Mouse (Mus musculus) heart, postnatal 0 days (tissue): Measurements from ENCODE around the gene Gabrq. TPM values are rescaled to one million over a fixed set of nuclear protein-coding genes. Genes with fewer than 3 reads are reported as not detected.
A peak's percentile ranks its signal among the peaks of the same experiment; 100 is the strongest.

ENCODE experiments used
- ATAC-seq: fragments of 200-750 bp; cut with Nextera tagmentation; 2 replicates; pipeline ENCODE4 v1.8.0; 2017; ENCODE audit warnings: low read depth, moderate number of reproducible peaks, moderate library complexity; ENCODE audit not compliant: insufficient read depth
- DNase-seq: peaks from one replicate; pipeline ENCODE4 v3.0.0-alpha.2; 2016; ENCODE audit warnings: low spot score
- H3K27ac ChIP-seq: fragments of 300-500 bp; sonication (generic); 2 replicates; pipeline ENCODE4 v1.5.1; 2014; ENCODE audit warnings: low read depth, mild to moderate bottlenecking
- H3K27me3 ChIP-seq: fragments of 300-500 bp; sonication (generic); 2 replicates; pipeline ENCODE4 v1.6.1; 2014; ENCODE audit warnings: low read length, mixed read lengths; ENCODE audit not compliant: control insufficient read depth, insufficient read depth
- H3K36me3 ChIP-seq: fragments of 300-500 bp; sonication (generic); replicated peaks from 2 replicates; pipeline ENCODE4 v1.6.1; 2014; ENCODE audit warnings: low read length, mixed read lengths; ENCODE audit not compliant: control insufficient read depth, insufficient read depth
- H3K4me1 ChIP-seq: fragments of 300-500 bp; sonication (generic); 2 replicates; pipeline ENCODE4 v1.6.1; 2014; ENCODE audit warnings: antibody characterized with exemption; ENCODE audit not compliant: control insufficient read depth, insufficient read depth
- H3K4me2 ChIP-seq: fragments of 300-500 bp; sonication (generic); 2 replicates; pipeline ENCODE4 v1.6.1; 2014; ENCODE audit warnings: low read depth, mild to moderate bottlenecking, low read length, moderate library complexity
- H3K4me3 ChIP-seq: fragments of 300-500 bp; sonication (generic); 2 replicates; pipeline ENCODE4 v1.5.1; 2014; ENCODE audit warnings: low read depth, low read length
- H3K9ac ChIP-seq: fragments of 300-500 bp; sonication (generic); replicated peaks from 2 replicates; pipeline ENCODE4 v1.6.1; 2014; ENCODE audit warnings: low read depth, low read length, mixed read lengths
- H3K9me3 ChIP-seq: fragments of 300-500 bp; sonication (generic); replicated peaks from 2 replicates; pipeline ENCODE4 v1.6.1; 2016; ENCODE audit warnings: low read length; ENCODE audit not compliant: control insufficient read depth
- CTCF ChIP-seq: IDR thresholded peaks from 2 replicates; pipeline ENCODE4 v1.5.1; 2016; ENCODE audit warnings: antibody characterized with exemption, control low read depth, low read depth
- EP300 ChIP-seq: IDR thresholded peaks from 2 replicates; pipeline ENCODE4 v1.6.1; 2016; ENCODE audit warnings: antibody characterized with exemption, low read depth
- WGBS: fragments of 180-500 bp; shearing (Covaris S2); extraction: QIAGEN DNeasy Blood & Tissue Kit; methylation state at CpG from one replicate; pipeline ENCODE4 v1.1.7; 2014; 5-methylcytosine and 5-hydroxymethylcytosine counted together
- polyA plus RNA-seq: library from polyadenylated mRNA; unstranded; fragments of >200 nt; fragmentation: Nextera tagmentation; extraction: Ambion mirVana; gene quantifications from 2 replicates; pipeline ENCODE4 v1.2.1, GENCODE M21; 2015
- total RNA-seq: library from RNA; depleted of rRNA; stranded (reverse); fragments of >200 nt; gene quantifications from 2 replicates; pipeline ENCODE4 v1.2.3, GENCODE M21; 2014; ENCODE audit warnings: low replicate concordance; rRNA removed

Gabrq gene
- total RNA-seq (0.46 TPM in 1 of 2 replicates, not detected in the other), polyA plus RNA-seq (0.05 TPM in 1 of 2 replicates, not detected in the other)

GRCm38 (mm10) chrX:72824776-72825588, at the start of gene Gabrq:
TSS of gene Gabrq (plus strand) at chrX:72825178.
- Histone ChIP-seq H3K36me3 (no peaks in the 10 kb centered on the region), H3K27me3 (peaks cover 21% of the 10 kb centered on the region), H3K4me2 (peak within 1 kb of the TSS; percentile 55), H3K9me3 (no peaks in the 10 kb centered on the region), H3K27ac (no peak within 1 kb of the TSS), H3K9ac (no peak within 1 kb of the TSS), H3K4me3 (peak within 1 kb of the TSS; percentile 25), H3K4me1 (no peaks in the 10 kb centered on the region)
- DNase-seq: no peak
- no peak for TF ChIP-seq CTCF
- ATAC-seq: peak; percentile 36; the same call in 1 of the 2 replicates
- whole genome bisulfite sequencing: 28% methylated on average over 33 of the region's 43 CpGs

- ATAC-seq: no peak; the same call in 1 of the 2 replicates
- TF ChIP-seq EP300: no peak
- no peak for TF ChIP-seq CTCF
- no peaks in the 10 kb centered on the region for H3K4me1 ChIP-seq
- no peak overlapping the region for H3K4me2 ChIP-seq
- WGBS: 38% methylated on average over 1 of the region's 1 CpGs
- H3K27ac ChIP-seq: no peak overlapping the region
- no peaks in the 10 kb centered on the region for H3K36me3 ChIP-seq
- DNase-seq: no peak
- H3K27me3 ChIP-seq: no peaks in the 10 kb centered on the region
- no peak overlapping the region for H3K9ac ChIP-seq
- H3K9me3 ChIP-seq: no peaks in the 10 kb centered on the region
- H3K4me3 ChIP-seq: no peak overlapping the region
Measured at GRCm38 (mm10) chrX:72788773-72789557, 36.0 kb upstream of the Gabrq start.

- Histone ChIP-seq H3K9ac (no peak overlapping the region), H3K27ac (no peak overlapping the region), H3K9me3 (no peaks in the 10 kb centered on the region), H3K36me3 (no peaks in the 10 kb centered on the region), H3K27me3 (no peaks in the 10 kb centered on the region), H3K4me2 (no peak overlapping the region), H3K4me1 (no peaks in the 10 kb centered on the region), H3K4me3 (no peak overlapping the region)
- ATAC-seq (no peak), DNase-seq (no peak)
- TF ChIP-seq EP300 (no peak), CTCF (no peak)
Measured at GRCm38 (mm10) chrX:72789558-72789871, 35.5 kb upstream of the Gabrq start.

- WGBS: 5% methylated on average over 5 of the region's 5 CpGs
- DNase-seq (no peak), ATAC-seq (no peak)
- TF ChIP-seq CTCF (peak; percentile 79), EP300 (no peak)
- no peaks in the 10 kb centered on the region for H3K4me1 ChIP-seq
- no peaks in the 10 kb centered on the region for H3K36me3 ChIP-seq
- H3K27ac ChIP-seq: no peak overlapping the region
- peaks cover 9% of the 10 kb centered on the region for H3K27me3 ChIP-seq
- no peak overlapping the region for H3K4me3 ChIP-seq
- H3K9me3 ChIP-seq: no peaks in the 10 kb centered on the region
- H3K9ac ChIP-seq: no peak overlapping the region
- no peak overlapping the region for H3K4me2 ChIP-seq
Measured at GRCm38 (mm10) chrX:72819594-72819993, 5.4 kb upstream of the Gabrq start.

- H3K36me3 ChIP-seq: no peaks in the 10 kb centered on the region
- no peak overlapping the region for H3K27ac ChIP-seq
- H3K4me1 ChIP-seq: no peaks in the 10 kb centered on the region
- ATAC-seq (no peak), DNase-seq (no peak)
- H3K27me3 ChIP-seq: peaks cover 21% of the 10 kb centered on the region
- WGBS: 60% methylated on average over 2 of the region's 2 CpGs
- H3K4me3 ChIP-seq: no peak overlapping the region
- no peak overlapping the region for H3K4me2 ChIP-seq
- no peaks in the 10 kb centered on the region for H3K9me3 ChIP-seq
- TF ChIP-seq CTCF: no peak
- no peak for TF ChIP-seq EP300
- no peak overlapping the region for H3K9ac ChIP-seq
Measured at GRCm38 (mm10) chrX:72823310-72823709, 1.7 kb upstream of the Gabrq start.
